Mouse (Mus musculus): Measurements from ENCODE around the gene Dnajc8.

DNA sequence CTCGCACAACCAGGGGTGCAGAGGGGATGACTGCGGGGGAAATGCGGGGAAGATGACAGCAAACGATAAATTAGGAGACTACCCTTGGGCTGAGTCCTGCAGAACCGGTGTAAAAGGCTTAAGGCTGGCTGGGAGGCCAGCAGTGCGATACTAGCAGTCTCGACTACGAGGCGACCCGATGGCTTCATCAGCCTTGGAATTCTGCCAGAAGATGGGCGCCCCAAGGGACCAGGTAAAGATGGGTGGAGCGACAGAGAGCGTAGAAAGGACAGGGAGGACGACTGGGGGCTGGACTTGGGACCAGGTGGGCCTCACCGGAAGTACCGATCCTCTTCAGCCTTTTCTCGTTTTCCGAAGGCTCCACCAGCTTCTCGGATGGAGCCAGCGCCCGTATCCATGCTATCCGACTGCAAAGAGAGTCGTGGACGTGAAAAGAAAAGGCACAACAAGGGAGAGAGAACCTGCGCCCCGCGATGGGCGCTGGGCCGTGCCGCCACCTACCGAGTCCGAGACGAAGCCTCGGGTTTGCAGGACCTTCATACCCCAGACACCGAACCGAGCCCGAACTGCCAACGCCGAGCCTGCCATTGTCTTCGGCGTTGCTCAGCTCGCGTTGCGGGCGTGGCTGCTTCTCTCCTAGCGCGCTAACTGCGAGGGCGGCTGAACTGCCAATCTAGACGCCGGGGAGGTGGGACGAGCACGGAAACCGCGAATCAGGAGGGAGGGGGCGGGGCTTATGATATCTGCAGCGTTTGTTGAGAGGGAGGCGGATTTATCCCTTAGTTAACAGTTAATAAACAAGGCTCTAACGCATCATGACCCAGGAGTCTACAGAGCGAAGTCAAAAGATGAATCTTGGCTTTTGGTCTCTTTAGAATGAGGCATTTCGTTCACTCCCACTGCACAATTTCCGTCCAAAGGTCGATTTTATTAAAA is 2.1 kb upstream of the Dnajc8 start, which contains the start of gene Atpif1:
- TF ChIP-seq CTCF (IDR thresholded peaks at IDR 0.05; ENCODE audit: insufficient read depth, low read length) (no peak), POLR2A (IDR thresholded peaks at IDR 0.05; ENCODE audit: borderline replicate concordance, extremely low read depth, low read depth, low read length) (peak; percentile 90; the same call in 1 of the 2 replicates)

Measured in lung, adult 2 months (tissue).